Mouse (Mus musculus) cerebellum, adult 9-11 months (tissue): ENCODE data around the gene Adamts14.
A peak's percentile ranks its signal among the peaks of the same experiment; 100 is the strongest.

Source experiments
- DNase-seq: peaks from one replicate; pipeline ENCODE4 v3.0.0; 2022

The Adamts14 gene

GRCm38 (mm10) chr10:61273081-61273843 is at the start of gene Adamts14:
Gene Adamts14, minus strand, starts transcription at chr10:61273438.
- DNase-seq: no peak

GRCm38 (mm10) chr10:61318527-61318926 is 45.3 kb upstream of the Adamts14 start:
- no peak for DNase-seq

- no peak for DNase-seq
Measured at GRCm38 (mm10) chr10:61315324-61315880, 42.2 kb upstream of the Adamts14 start.

GRCm38 (mm10) chr10:61313750-61314149 is 40.5 kb upstream of the Adamts14 start:
- DNase-seq: no peak

- DNase-seq: no peak
Measured at GRCm38 (mm10) chr10:61312754-61313153, 39.5 kb upstream of the Adamts14 start.

GRCm38 (mm10) chr10:61312159-61312558 is 38.9 kb upstream of the Adamts14 start:
- DNase-seq: no peak

- no peak for DNase-seq
Measured at GRCm38 (mm10) chr10:61308706-61309320, 35.6 kb upstream of the Adamts14 start.

GRCm38 (mm10) chr10:61305928-61306590 is 32.8 kb upstream of the Adamts14 start:
- DNase-seq: no peak

GRCm38 (mm10) chr10:61304046-61304445 is 30.8 kb upstream of the Adamts14 start:
- no peak for DNase-seq

- DNase-seq: no peak
Measured at GRCm38 (mm10) chr10:61300996-61301395, 27.8 kb upstream of the Adamts14 start.

- no peak for DNase-seq
Measured at GRCm38 (mm10) chr10:61297477-61297876, 24.2 kb upstream of the Adamts14 start, which contains the start of gene Prf1. Gene Prf1, plus strand, starts transcription at chr10:61297833.

GRCm38 (mm10) chr10:61296713-61297445 is 23.6 kb upstream of the Adamts14 start:
- DNase-seq: no peak

GRCm38 (mm10) chr10:61294242-61294641 is 21.0 kb upstream of the Adamts14 start:
- DNase-seq: no peak

GRCm38 (mm10) chr10:61290479-61290878 is 17.2 kb upstream of the Adamts14 start:
- no peak for DNase-seq

GRCm38 (mm10) chr10:61290016-61290415 is 16.8 kb upstream of the Adamts14 start:
- no peak for DNase-seq

- DNase-seq: no peak
Measured at GRCm38 (mm10) chr10:61286246-61286645, 13.0 kb upstream of the Adamts14 start.

GRCm38 (mm10) chr10:61285271-61285670 is 12.0 kb upstream of the Adamts14 start:
- DNase-seq: peak; percentile 51

GRCm38 (mm10) chr10:61284309-61284708 is 11.1 kb upstream of the Adamts14 start:
- DNase-seq: no peak

- DNase-seq: no peak
Measured at GRCm38 (mm10) chr10:61281115-61281514, 7.9 kb upstream of the Adamts14 start.

- DNase-seq: no peak
Measured at GRCm38 (mm10) chr10:61277918-61278674, 4.9 kb upstream of the Adamts14 start.

- no peak for DNase-seq
Measured at GRCm38 (mm10) chr10:61277051-61277450, 3.8 kb upstream of the Adamts14 start.

- peak; percentile 17 for DNase-seq
Measured at GRCm38 (mm10) chr10:61275669-61276110, 2.5 kb upstream of the Adamts14 start.
